Mouse (Mus musculus) MEL-GATA-1-ER (cell line): ENCODE measurements around the gene Ascc2.

Experiments
- DNase-seq: peaks from one replicate; pipeline ENCODE4 v3.0.0-alpha.2; 2012; ENCODE audit warnings: low read depth; ENCODE audit errors: extremely low read depth

Ascc2 gene

GRCm38 (mm10) chr11:4718548-4718947 lies 81.0 kb downstream of the Ascc2 start:
- DNase-seq = no peak

- no peak for DNase-seq
Measured at GRCm38 (mm10) chr11:4719961-4720360, 82.4 kb downstream of the Ascc2 start.

- no peak for DNase-seq
Measured at GRCm38 (mm10) chr11:4720393-4720792, 82.8 kb downstream of the Ascc2 start.

- no peak for DNase-seq
Measured at GRCm38 (mm10) chr11:4720900-4721580, 83.5 kb downstream of the Ascc2 start.

GRCm38 (mm10) chr11:4721728-4722127 lies 84.2 kb downstream of the Ascc2 start:
- no peak for DNase-seq

- peak; percentile 56 for DNase-seq
Measured at GRCm38 (mm10) chr11:4729603-4730002, 92.1 kb downstream of the Ascc2 start.

GRCm38 (mm10) chr11:4730096-4730495 lies 92.5 kb downstream of the Ascc2 start:
- no peak for DNase-seq

- DNase-seq = no peak
Measured at GRCm38 (mm10) chr11:4730913-4731312, 93.4 kb downstream of the Ascc2 start.

- no peak for DNase-seq
Measured at GRCm38 (mm10) chr11:4731781-4732180, 94.2 kb downstream of the Ascc2 start.

GRCm38 (mm10) chr11:4734179-4734578 lies 96.6 kb downstream of the Ascc2 start:
- no peak for DNase-seq
